Mouse (Mus musculus): ENCODE data around the gene Rnf220. TPM values are rescaled to one million over a fixed set of nuclear protein-coding genes. Genes with fewer than 3 reads are reported as not detected.

The Rnf220 gene
- polyA plus RNA-seq, 1 experiment from 2014 or later = 109 TPM

DNA sequence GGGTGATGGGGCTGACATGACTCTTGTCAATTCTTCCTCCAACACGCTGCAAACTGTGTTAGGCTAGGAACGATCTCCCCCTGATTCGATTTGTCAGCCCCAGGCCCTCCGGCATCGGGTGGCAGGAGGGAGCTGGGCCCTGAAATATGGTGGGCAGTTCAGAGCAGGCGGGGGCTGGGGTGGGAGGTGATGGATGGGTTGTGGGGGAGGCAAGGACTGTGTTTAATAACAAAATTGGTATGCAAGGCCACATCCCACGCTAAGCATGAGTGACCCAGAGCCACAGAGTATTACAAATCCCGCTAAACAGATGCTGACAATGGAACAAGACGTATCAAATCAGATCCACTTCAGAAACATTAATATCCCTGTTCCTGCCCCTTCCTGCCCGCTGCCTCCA is 196.9 kb downstream of the Rnf220 start:
- 68% methylated on average over 10 of the region's 10 CpGs for WGBS
- Histone ChIP-seq H3K9me3 (ENCODE audit: control insufficient read depth, low read length) (no peaks in the 10 kb centered on the region), H3K9ac (ENCODE audit: low read depth, low read length) (no peak overlapping the region)

DNA sequence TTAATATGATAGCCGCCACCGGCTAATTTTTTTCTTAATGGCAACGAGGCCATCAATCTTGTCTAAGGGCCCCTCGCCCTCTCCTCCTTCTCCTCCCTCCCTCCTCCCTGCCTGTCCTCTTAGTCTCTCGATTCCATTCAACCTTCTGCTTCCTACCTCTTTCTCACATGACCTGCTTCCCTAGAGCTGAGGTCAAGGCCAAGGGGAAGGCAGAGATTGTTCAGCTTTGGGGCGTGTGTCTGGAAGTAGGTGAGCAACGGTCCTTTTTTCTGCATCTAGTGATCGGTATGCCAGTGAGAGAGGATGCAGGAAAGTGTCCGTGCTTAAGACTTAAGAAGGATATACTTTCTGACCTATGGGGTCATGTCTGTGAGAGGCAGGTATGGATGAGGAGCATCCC is 199.0 kb downstream of the Rnf220 start:
- Histone ChIP-seq H3K36me3 (ENCODE audit: control insufficient read depth, insufficient read depth, low read length) (no peaks in the 10 kb centered on the region), H3K9me3 (ENCODE audit: control insufficient read depth, low read length) (no peaks in the 10 kb centered on the region), H3K4me2 (ENCODE audit: low read length) (no peak overlapping the region), H3K4me1 (ENCODE audit: control insufficient read depth, insufficient read depth, low read depth, low read length) (peaks cover 3% of the 10 kb centered on the region; the same call in 1 of the 2 replicates), H3K9ac (ENCODE audit: low read depth, low read length) (no peak overlapping the region), H3K4me3 (ENCODE audit: low read length) (no peak overlapping the region), H3K27ac (ENCODE audit: low read depth, low read length) (no peak overlapping the region), H3K27me3 (replicated peaks; ENCODE audit: control insufficient read depth, insufficient read depth, low read length) (peaks cover 5% of the 10 kb centered on the region)
- no peak for ATAC-seq
- WGBS = 69% methylated on average over 9 of the region's 9 CpGs

More for the DNA sequence above, 196.9 kb downstream of the Rnf220 start:
- Histone ChIP-seq H3K27ac (ENCODE audit: low read depth, low read length) (no peak overlapping the region), H3K36me3 (ENCODE audit: control insufficient read depth, insufficient read depth, low read length) (no peaks in the 10 kb centered on the region), H3K4me2 (ENCODE audit: low read length) (no peak overlapping the region), H3K4me3 (ENCODE audit: low read length) (no peak overlapping the region), H3K4me1 (ENCODE audit: control insufficient read depth, insufficient read depth, low read depth, low read length) (peaks cover 15% of the 10 kb centered on the region), H3K27me3 (replicated peaks; ENCODE audit: control insufficient read depth, insufficient read depth, low read length) (peaks cover 17% of the 10 kb centered on the region)
- ATAC-seq = no peak

DNA sequence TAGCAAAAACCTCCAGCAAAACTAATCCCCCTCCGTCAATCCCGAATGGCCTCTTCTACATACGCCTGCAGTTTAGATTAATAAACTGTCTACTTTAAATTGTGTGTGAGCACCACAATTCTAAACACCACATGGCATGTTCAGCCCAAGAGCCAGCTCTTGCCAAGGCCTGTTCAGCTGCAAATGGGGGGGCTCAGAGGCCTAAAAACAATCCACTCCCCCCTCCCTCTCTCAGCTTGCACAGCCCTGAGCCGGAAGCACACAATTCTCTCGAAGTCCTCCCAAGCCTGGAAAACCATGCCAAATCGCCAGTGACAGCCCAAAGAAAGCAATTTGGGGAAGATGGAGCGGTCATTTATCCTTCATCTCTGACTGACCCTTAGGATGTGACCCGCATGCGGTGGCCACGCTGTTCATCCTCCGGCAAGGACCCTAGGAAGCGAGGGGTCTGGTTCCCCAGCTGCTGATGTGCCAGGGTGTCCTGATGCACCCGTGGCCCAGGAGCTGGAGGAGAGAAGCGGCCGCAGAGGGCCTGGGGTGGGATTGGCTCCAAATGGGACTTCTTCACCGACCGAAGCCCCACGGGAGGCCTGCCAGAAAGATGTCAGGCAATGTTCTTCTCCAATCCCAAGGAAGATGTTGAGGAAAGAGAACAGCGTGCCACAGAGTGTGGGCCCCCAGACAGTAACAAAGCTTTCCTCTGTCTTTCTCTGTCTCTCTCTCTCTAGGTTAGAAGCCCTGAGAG is 199.8 kb downstream of the Rnf220 start:
- Histone ChIP-seq H3K27ac (ENCODE audit: low read depth, low read length) (peak overlapping the region; percentile 26; the same call in 1 of the 2 replicates), H3K36me3 (ENCODE audit: control insufficient read depth, insufficient read depth, low read length) (no peaks in the 10 kb centered on the region), H3K4me2 (ENCODE audit: low read length) (no peak overlapping the region), H3K9ac (ENCODE audit: low read depth, low read length) (no peak overlapping the region), H3K4me3 (ENCODE audit: low read length) (no peak overlapping the region), H3K4me1 (ENCODE audit: control insufficient read depth, insufficient read depth, low read depth, low read length) (no peaks in the 10 kb centered on the region), H3K27me3 (replicated peaks; ENCODE audit: control insufficient read depth, insufficient read depth, low read length) (no peaks in the 10 kb centered on the region), H3K9me3 (ENCODE audit: control insufficient read depth, low read length) (no peaks in the 10 kb centered on the region)
- peak; percentile 60; the same call in 1 of the 2 replicates for ATAC-seq
- 58% methylated on average over 19 of the region's 19 CpGs for WGBS

DNA sequence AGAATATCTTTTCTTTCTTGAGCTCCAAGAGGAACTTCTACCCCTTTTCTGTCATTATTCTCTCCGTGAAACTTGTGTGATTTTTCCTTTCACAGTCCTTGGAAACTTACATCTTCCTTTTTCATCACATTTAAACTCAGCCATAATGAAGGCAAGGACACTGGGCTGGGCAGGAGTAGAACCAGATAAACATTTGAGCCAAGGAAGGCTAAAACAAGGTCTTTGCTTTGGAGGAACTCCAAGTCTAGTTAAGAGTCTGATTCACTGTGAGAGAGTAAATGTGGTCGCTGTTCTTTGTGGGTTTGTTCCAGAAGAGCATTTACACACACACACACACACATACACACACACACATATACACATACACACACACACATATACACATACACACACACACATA is 205.2 kb downstream of the Rnf220 start:
- Histone ChIP-seq H3K27ac (ENCODE audit: low read depth, low read length) (no peak overlapping the region), H3K27me3 (replicated peaks; ENCODE audit: control insufficient read depth, insufficient read depth, low read length) (no peaks in the 10 kb centered on the region), H3K4me1 (ENCODE audit: control insufficient read depth, insufficient read depth, low read depth, low read length) (peaks cover 14% of the 10 kb centered on the region), H3K4me2 (ENCODE audit: low read length) (no peak overlapping the region), H3K9me3 (ENCODE audit: control insufficient read depth, low read length) (no peaks in the 10 kb centered on the region), H3K36me3 (ENCODE audit: control insufficient read depth, insufficient read depth, low read length) (no peaks in the 10 kb centered on the region), H3K4me3 (ENCODE audit: low read length) (no peak overlapping the region), H3K9ac (ENCODE audit: low read depth, low read length) (no peak overlapping the region)
- ATAC-seq = no peak
- 87% methylated on average over 2 of the region's 2 CpGs for WGBS

DNA sequence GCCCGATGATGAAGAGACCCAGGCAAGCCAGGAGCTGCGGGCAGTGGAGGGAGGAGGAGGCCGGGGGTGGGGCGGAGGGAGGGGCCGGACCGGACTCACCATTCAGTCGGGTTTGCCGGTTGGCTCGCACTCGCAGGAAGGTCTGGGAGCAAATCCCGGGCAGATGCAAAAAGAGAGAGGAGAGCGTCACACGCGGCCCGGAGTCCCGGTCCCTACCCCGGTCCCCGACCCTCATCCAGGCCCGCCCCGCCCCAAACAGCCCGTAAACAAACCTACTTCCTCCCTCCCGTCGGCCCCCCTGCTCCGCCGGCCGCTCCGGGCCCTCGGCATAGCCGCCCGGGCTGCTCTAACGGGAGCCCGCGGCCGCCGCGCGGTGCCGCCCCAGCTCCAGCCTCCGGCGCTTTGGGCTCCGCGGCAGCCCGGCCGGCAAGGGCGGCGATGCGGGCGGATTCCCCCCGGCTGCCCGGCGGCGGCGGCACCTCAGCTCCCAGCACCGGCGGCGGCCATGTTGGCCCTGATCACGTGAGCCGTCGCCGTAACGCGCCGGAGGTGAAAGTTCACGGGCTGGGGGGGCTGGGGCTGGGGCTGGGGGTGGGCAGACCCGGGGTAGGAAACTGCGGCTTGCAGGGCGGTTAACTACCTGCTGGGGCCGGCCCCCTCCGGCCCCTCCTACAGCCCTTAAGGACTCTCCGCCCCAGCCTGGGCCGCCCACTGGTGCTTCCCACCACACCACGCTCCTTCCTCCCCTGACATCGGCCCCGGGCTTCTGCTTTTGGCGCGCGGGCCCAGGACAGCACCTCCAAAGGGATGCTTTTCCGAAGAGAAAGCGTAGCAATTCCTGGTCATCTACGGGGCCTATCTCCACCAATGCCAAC is 207.7 kb downstream of the Rnf220 start:
- ATAC-seq = peak; percentile 84
- Histone ChIP-seq H3K4me2 (ENCODE audit: low read length) (peak overlapping the region; percentile 77), H3K27ac (ENCODE audit: low read depth, low read length) (peak overlapping the region; percentile 88), H3K9ac (ENCODE audit: low read depth, low read length) (peak overlapping the region; percentile 75), H3K4me1 (ENCODE audit: control insufficient read depth, insufficient read depth, low read depth, low read length) (peaks cover 20% of the 10 kb centered on the region), H3K9me3 (ENCODE audit: control insufficient read depth, low read length) (no peaks in the 10 kb centered on the region), H3K36me3 (ENCODE audit: control insufficient read depth, insufficient read depth, low read length) (peaks cover 10% of the 10 kb centered on the region; the same call in 1 of the 2 replicates), H3K27me3 (replicated peaks; ENCODE audit: control insufficient read depth, insufficient read depth, low read length) (no peaks in the 10 kb centered on the region), H3K4me3 (ENCODE audit: low read length) (peak overlapping the region; percentile 66)
- under 1% methylated on average over 51 of the region's 80 CpGs for WGBS

DNA sequence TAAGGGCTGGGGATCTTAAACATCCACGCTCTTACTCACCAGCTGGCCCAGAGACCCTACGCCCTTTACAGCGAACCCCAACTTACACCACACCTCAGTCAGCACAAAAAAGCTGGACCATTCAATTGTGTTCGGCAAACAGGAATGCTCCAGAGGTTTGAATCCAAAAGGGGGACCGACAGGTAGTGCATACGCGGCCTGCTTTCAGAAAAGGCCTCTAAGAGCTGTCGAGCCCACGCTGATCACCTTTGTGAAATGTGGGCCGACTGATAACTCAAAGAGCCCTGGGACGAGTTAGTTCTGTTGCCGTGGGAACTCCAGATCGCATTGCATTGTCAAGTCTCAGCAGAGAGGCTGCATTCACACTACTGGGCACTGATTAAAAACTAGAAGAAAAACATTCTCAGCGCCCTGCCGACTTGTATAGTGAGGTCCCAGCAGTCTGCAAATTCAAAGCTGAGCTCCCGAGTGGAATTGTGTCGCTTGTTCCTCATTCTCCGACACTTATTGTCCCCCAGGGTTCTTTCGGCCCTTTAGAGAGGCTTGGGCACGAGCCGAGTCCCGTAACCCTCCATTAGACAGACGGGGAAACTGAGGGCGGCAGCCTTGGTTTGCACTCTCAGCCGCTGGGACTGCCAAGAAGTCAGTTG is 208.4 kb downstream of the Rnf220 start:
- peak overlapping the region; percentile 88 for H3K27ac ChIP-seq (ENCODE audit: low read depth, low read length)
- no peaks in the 10 kb centered on the region for H3K27me3 ChIP-seq (replicated peaks; ENCODE audit: control insufficient read depth, insufficient read depth, low read length)
- H3K4me1 ChIP-seq (ENCODE audit: control insufficient read depth, insufficient read depth, low read depth, low read length) = peaks cover 27% of the 10 kb centered on the region
- WGBS = 19% methylated on average over 25 of the region's 25 CpGs
- H3K4me2 ChIP-seq (ENCODE audit: low read length) = peak overlapping the region; percentile 77
- 0 out of 2 replicates have a peak, but pooled peaks have one; percentile 31 for ATAC-seq
- H3K9me3 ChIP-seq (ENCODE audit: control insufficient read depth, low read length) = no peaks in the 10 kb centered on the region
- peak overlapping the region; percentile 66 for H3K4me3 ChIP-seq (ENCODE audit: low read length)
- H3K9ac ChIP-seq (ENCODE audit: low read depth, low read length) = peak overlapping the region; percentile 75
- H3K36me3 ChIP-seq (ENCODE audit: control insufficient read depth, insufficient read depth, low read length) = peaks cover 10% of the 10 kb centered on the region; the same call in 1 of the 2 replicates

DNA sequence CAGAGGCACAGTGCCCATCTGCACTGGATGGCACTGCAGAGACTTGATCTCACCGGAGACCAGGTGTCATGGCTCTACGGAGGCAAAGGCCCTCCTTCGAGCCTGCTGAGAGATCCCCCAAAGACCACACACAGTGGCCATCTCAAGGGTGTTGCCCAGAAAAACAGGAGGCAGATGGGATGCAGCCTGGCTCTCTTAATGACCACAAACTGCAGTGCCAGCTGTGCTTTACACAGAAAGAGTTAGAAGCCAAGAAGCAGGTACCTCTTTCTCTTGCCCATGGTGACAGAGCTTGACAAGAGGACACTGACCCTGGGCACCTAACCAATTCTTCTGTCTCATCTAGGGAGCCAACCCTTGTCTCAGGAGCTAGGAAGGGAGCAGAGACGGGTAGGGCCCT is 212.5 kb downstream of the Rnf220 start:
- 32% methylated on average over 4 of the region's 4 CpGs for WGBS
- no peak overlapping the region for H3K4me2 ChIP-seq (ENCODE audit: low read length)
- no peaks in the 10 kb centered on the region for H3K27me3 ChIP-seq (replicated peaks; ENCODE audit: control insufficient read depth, insufficient read depth, low read length)
- peaks cover 13% of the 10 kb centered on the region; the same call in 1 of the 2 replicates for H3K36me3 ChIP-seq (ENCODE audit: control insufficient read depth, insufficient read depth, low read length)
- H3K9ac ChIP-seq (ENCODE audit: low read depth, low read length) = 0 out of 2 replicates have a peak overlapping the region, but pooled peaks have one; percentile 24
- no peak overlapping the region for H3K4me3 ChIP-seq (ENCODE audit: low read length)
- H3K27ac ChIP-seq (ENCODE audit: low read depth, low read length) = peak overlapping the region; percentile 31; the same call in 1 of the 2 replicates
- ATAC-seq = no peak
- no peaks in the 10 kb centered on the region for H3K9me3 ChIP-seq (ENCODE audit: control insufficient read depth, low read length)
- H3K4me1 ChIP-seq (ENCODE audit: control insufficient read depth, insufficient read depth, low read depth, low read length) = peaks cover 30% of the 10 kb centered on the region

DNA sequence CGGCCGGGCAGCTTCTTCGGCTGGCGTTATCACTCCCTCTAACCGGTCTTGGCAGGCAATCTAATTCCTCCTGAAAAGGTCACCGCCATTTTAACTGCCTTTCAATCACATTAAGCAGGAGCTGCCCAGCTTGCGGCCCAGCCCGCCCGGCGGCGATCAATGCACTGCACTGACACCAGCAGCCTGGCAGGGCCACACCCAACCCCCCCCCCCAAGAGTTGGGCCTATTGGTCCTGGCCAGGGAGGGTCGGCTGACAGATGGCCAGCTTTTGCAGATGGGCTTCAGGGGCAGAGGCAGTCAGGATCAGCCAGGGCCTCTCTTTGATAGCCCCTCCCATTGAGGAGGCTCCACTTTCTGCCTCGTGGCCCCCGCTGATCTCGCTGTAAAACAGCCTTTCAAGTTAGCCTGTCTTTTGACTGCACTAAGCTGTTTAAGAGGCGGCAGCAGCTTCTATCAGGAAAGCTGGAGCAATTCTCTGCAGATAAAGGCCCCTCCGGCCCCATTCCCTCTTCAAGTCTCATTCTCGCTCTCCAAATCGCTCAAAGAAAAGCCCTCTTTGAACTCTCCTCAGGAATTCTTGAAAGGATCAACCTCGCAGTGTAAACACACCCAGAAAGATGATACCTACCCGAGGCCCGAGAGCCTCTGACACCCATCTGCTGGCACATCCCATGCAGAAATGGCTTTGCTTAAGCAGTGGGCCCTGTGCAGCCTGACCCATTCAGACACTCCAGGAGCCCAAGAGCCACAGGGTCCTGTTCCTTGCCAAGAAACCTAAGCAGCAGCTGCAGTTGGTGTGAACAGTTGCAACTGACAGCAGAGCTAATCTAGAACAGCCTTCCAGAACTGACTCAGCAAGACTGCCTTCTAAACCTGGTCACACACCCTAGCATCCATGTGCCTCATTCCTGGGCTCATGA is 213.3 kb downstream of the Rnf220 start:
- peak; percentile 65 for ATAC-seq
- no peak overlapping the region for H3K4me2 ChIP-seq (ENCODE audit: low read length)
- H3K9ac ChIP-seq (ENCODE audit: low read depth, low read length) = peak overlapping the region; percentile 19; the same call in 1 of the 2 replicates
- H3K4me1 ChIP-seq (ENCODE audit: control insufficient read depth, insufficient read depth, low read depth, low read length) = peaks cover 29% of the 10 kb centered on the region
- peak overlapping the region; percentile 57; the same call in 1 of the 2 replicates for H3K27ac ChIP-seq (ENCODE audit: low read depth, low read length)
- H3K27me3 ChIP-seq (replicated peaks; ENCODE audit: control insufficient read depth, insufficient read depth, low read length) = no peaks in the 10 kb centered on the region
- peaks cover 13% of the 10 kb centered on the region; the same call in 1 of the 2 replicates for H3K36me3 ChIP-seq (ENCODE audit: control insufficient read depth, insufficient read depth, low read length)
- H3K9me3 ChIP-seq (ENCODE audit: control insufficient read depth, low read length) = no peaks in the 10 kb centered on the region
- H3K4me3 ChIP-seq (ENCODE audit: low read length) = no peak overlapping the region
- 28% methylated on average over 22 of the region's 22 CpGs for WGBS

Data from hindbrain, embryonic 16.5 days (tissue).